Mouse (Mus musculus) E14TG2a.4 (cell line): Measurements from ENCODE around the gene Srd5a1.

ENCODE experiments used
- CTCF ChIP-seq: conservative IDR thresholded peaks from 2 replicates; pipeline ENCODE4 v1.5.1; 2014; ENCODE audit warnings: low read length
- NANOG ChIP-seq: IDR thresholded peaks from 2 replicates; pipeline ENCODE4 v1.6.1; 2014; ENCODE audit warnings: borderline replicate concordance, low read length, mixed read lengths
- POU5F1 ChIP-seq: IDR thresholded peaks from 2 replicates; pipeline ENCODE4 v1.6.1; 2014; ENCODE audit warnings: low read length, borderline replicate concordance

DNA sequence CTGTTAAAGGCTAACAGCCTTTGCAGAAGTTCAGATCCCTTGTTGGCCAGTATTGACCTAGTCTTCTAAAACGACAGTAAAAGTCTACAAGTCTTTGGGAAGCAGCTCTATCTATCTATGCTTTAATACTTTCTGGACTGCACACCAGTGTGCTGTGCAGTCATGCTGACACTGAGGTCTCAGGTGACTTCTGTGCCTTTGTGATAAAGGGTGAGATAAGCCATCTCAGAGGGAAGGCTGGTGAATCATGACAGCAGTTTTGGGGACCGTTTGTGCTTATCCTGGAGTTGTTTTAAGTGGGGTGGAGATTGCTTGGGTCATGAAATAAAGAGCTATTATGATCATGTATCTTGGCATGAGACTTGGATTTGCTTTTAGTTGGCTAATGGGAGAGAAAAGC is 22.7 kb upstream of the Srd5a1 start:
- TF ChIP-seq CTCF (no peak), POU5F1 (no peak), NANOG (no peak)
